Mouse (Mus musculus) adrenal gland, postnatal 25 days (tissue): ENCODE results near the gene Hpdl. TPM values are rescaled to one million over a fixed set of nuclear protein-coding genes. Genes with fewer than 3 reads are reported as not detected.

Source experiments
- DNase-seq: peaks from one replicate; pipeline ENCODE4 v3.0.0; 2021; ENCODE audit warnings: mixed read lengths
- total RNA-seq: library from RNA; stranded (reverse); gene quantifications from 2 replicates; pipeline ENCODE4 v1.2.3, GENCODE M21; 2021

Hpdl gene
- total RNA-seq, 1 experiment from 2014 or later, result 2.7 TPM

DNA sequence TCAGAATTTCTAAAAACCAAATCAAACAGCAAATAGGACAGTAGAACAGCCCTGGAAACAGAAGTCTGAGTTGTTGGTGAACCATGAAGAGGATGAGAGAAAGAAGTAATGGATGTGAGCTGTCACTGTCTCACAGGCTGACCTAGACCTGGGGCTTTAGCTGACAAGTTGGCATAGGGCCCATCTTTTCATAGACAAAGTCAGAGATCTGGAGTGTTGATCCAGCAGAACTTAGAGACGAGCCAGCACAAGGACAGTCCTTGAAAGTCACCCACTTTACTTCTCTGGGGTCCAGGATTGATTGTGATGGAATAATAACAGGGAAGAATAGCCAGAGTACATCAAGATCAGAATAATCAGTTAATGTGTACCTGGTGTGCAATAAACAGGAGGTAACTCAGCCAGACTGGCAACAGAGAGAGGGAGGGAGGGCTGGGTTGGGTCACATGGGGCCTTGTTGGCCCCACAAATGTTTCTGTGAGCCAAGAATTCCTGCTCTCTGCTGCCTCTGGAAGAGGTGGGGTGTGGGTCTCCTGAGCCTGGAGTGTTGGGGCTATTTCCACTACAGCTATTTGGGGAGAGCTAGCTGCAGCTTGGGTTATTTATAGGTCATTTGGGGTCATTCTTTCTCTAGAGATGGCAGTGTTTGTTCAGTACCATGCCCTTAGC is 24.9 kb downstream of the Hpdl start:
- no peak for DNase-seq

GRCm38 (mm10) chr4:116794273-116794672 is 27.2 kb downstream of the Hpdl start:
- DNase-seq, result no peak

- DNase-seq, result no peak
Observed at GRCm38 (mm10) chr4:116792453-116792852, 29.1 kb downstream of the Hpdl start.

DNA sequence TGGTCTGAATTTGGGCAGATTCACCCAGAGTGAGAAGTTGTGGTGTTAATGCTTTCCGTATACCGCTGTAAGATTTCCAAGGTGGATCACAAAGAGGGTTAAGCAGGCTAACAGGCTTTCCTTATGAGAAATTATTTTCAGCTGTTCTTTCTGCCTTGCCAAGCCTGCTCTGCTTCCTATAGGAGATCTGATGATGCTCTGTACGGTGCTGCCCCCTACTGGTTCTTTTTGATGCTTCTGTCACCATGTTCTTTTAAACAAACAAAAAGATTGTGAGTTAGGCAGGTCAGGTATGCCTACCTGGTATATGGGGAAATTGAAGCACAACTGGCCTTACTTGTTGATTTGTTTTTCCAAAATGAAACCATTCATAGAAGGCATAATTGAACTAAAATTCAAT is 32.6 kb downstream of the Hpdl start:
- DNase-seq, result peak; percentile 65

DNA sequence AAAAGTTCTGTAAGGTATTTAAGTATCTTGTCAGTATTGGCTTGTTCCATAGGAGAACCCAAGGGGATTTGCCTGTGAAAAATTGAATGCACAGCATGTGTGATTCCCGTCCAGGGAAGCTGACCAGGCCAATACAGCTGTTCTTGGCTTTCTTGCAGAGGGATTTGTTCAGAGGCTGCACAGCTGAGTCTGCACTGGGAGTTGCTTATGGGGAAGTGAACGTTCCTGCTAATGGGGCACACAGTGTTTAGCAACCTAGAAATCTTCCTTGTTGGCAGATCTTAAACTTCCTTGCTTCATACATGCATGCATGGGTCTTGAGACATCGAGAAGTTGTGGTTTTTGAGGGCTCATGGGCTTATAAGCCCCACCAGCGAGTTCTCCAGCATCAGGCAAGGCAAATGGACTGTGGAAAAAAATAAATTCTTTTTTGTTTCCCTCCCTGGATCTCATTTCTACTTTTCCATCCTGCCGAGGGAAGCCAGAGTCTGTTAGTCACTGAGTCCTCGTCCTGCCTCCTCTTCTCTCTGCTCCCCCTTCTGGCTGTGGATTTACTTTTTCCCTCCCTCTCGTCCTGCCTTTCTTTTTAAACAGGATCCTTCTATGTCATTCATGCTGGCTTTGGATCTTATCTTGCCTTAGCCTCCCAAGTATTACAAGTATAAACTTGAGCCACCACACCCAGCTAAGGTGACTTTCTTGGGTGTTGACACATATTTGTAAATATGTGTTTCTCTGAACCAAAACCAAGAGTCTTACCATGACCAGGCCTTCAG is 33.3 kb downstream of the Hpdl start:
- no peak for DNase-seq

- no peak for DNase-seq
Observed at GRCm38 (mm10) chr4:116786587-116786986, 34.9 kb downstream of the Hpdl start.

- DNase-seq, result no peak
Observed at GRCm38 (mm10) chr4:116782171-116782570, 39.3 kb downstream of the Hpdl start.

DNA sequence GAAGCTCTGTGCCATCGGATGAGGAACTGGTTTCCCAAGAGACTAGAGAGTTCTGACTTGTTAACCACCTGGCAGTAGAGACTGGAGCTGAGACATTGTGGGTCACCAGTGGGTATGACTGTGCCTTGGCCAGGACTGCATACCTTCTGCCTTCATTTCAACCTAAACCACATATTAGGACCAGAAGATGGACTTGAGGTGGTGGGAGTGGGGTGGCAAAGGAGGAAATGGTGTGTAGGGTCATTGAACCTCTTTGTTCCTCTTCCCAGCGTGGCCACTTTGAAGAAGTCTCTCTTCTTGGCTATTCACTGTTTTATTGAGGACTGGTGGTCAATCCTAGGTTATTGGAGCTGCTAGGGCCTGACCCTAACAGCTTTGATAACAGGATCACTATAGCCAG is 40.1 kb downstream of the Hpdl start:
- DNase-seq, result no peak

DNA sequence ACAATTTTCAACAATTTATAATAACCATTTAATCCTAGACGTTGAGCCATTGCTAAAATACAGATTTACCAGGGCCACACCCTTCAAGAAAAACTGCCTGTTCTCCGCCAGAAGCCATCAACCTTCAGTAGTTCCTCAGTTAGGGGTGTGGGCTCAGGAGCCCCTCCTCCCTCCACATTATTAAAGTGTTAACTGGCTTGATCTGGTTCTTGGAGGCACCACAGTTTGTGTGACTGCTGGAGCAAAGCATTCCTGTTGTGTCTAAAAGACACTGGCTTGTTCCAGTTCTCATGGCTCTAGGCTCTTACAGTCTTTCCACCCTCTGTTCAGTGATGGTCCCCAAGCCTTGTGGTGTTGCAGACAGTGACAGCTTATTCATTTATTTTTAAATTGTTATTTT is 41.0 kb downstream of the Hpdl start:
- DNase-seq, result no peak

- no peak for DNase-seq
Observed at GRCm38 (mm10) chr4:116777079-116777478, 44.4 kb downstream of the Hpdl start.

GRCm38 (mm10) chr4:116776391-116776790 is 45.1 kb downstream of the Hpdl start:
- no peak for DNase-seq

Other genes starting within 250 kb of the Hpdl start
- 12.1 and 19.5 TPM in 2 replicates for gene Ccdc17, start 225.1 kb downstream of the Hpdl start, total RNA-seq
- gene Nasp, start 193.8 kb downstream of the Hpdl start, total RNA-seq, result 30.9 and 37.1 TPM in 2 replicates
- 817 and 927 TPM in 2 replicates for gene Akr1a1, start 170.0 kb downstream of the Hpdl start, total RNA-seq
- 777 and 778 TPM in 2 replicates for gene Prdx1, start 136.2 kb downstream of the Hpdl start, total RNA-seq
- 29.4 and 32.0 TPM in 2 replicates for gene Mmachc, start 113.3 kb downstream of the Hpdl start, total RNA-seq
- gene Ccdc163, start 113.2 kb downstream of the Hpdl start, total RNA-seq, result 21.1 and 31.9 TPM in 2 replicates
- 4.8 and 9.0 TPM in 2 replicates for gene Tesk2, start 100.8 kb downstream of the Hpdl start, total RNA-seq
- 18.1 and 25.1 TPM in 2 replicates for gene Toe1, start 14.1 kb downstream of the Hpdl start, total RNA-seq
- 3.9 and 9.0 TPM in 2 replicates for gene Mutyh, start 14.0 kb downstream of the Hpdl start, total RNA-seq
- 5.0 and 5.1 TPM in 2 replicates for gene Zswim5, start 55.7 kb upstream of the Hpdl start, total RNA-seq
- gene Urod, start 172.7 kb upstream of the Hpdl start, total RNA-seq, result 98.3 and 127 TPM in 2 replicates
- 31.7 and 33.5 TPM in 2 replicates for gene Hectd3, start 173.6 kb upstream of the Hpdl start, total RNA-seq
- gene Eif2b3, start 197.7 kb upstream of the Hpdl start, total RNA-seq, result 33.3 and 34.4 TPM in 2 replicates